Mouse (Mus musculus): ENCODE data around the gene Rin1.
A peak's percentile ranks its signal among the peaks of the same experiment; 100 is the strongest.

Gene Rin1

DNA sequence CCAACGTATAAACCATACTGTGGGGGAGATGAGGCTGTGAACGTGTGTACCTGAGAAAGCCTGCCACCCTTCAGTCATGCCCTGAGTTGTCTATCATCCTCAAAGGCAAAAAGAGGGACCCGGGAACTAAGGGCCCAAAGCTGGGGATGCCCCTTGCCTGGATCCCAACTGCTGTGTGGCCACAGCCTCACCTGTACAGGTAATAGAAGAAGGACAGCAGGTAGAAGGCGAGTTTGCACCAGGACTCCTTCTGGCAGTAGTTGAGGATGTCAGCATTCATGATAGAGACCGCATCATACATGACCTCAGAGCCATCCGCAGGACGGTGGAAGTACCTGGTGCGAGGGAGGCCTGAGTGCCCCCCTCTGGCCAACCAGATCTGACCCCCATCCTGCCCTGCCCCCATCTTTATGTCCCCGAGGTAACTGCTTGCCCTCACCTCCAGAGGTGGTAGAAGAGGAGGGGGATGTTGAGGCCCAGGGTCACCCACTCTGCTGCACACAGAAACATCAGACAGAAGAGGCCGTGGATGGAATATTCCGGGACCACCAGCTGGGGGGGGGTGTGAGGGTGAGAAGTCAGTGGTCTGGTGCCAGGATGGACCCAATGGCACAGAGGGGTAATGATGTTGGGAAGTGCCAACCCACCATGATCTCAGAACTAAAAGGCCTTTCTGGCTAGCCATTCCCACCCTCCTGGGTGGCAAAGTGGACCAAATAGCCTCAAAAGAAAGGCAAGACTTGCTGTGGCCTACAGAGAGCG, 43.4 kb downstream of the Rin1 start:
- no peak for DNase-seq (ENCODE audit: low read depth in 2 of 2, low spot score in 2 of 2)

DNA sequence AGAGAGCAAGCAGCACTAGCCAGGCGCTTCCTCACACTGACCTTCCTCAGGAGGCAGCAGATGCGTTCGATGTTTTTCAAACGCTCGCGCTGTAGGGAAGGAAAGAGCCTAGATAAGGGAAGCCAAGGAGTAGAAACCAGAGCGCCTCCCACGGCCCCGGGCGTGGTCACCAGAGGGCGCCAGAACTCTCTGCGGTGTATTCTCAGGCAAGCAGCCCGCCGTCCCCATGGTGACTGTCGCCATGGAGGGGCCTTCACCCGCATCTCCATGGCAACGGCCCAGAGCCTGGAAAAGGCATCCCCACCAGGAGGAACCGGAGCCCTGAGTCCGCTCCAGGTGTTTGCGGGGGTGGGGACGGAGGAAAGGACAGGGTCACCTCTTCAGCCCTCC, 44.0 kb downstream of the Rin1 start:
- peak; percentile 78 to 88 for DNase-seq (ENCODE audit: low read depth in 2 of 2, low spot score in 2 of 2)

DNA sequence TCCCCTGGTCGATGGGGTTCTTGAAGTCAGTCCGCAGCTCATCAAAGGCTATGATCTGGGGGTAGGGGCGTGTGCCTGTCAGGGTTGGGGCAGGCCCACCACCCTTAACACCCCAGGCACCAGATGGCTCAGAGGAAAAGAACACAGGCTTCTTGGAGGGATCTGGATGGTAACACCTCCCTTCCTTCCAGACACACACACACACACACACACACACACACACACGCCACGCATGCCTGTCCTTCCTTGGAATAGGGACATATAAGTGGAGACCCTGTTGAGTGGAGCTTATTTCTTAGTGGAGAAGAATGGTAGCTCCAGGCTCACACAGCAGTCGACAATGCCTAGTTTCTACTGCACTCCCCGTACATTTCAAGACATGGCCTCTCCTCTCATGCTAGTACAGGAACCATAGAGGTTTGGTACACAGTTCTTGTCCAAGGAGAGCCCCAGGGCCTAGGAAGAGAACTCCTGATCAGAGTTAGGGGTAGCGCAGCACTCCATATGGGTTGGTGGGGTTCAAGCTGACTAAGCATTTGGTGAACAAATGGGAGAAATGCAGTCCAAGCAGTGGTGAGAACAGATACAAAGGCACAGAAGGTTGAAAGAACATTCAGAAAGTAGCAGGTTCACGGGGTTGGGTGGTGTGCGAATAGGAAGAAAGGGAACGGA, 44.6 kb downstream of the Rin1 start:
- no peak for DNase-seq (ENCODE audit: low read depth in 2 of 2, low spot score in 2 of 2)

DNA sequence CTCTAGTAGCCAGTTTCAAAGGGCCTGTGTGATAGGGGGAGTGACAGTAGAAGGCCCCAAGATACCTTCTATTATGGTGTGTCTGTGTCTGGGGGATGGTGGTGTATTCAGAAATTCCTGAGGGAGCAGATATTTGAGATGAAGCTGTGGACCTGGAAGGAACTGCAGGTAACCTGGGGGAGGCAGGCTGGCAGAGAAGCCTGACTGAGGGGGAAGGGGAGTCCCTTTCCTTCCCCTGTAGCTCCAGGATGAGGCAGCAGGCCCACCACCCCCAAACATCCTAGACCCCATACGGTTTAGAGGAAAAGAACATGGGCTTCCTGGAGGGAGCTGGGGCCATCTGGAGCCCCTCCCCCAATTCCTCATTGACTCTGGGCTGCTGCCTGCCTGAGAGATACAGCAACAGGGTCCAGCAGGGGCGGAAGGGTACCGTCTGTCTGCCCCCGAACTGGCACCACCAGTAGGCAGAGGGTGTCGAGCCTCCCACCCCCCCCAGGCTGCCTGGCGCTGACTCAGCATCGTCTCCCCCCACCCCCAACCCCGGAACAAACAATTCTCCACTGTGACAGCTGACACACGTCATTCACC, 45.7 kb downstream of the Rin1 start:
- no peak for DNase-seq (ENCODE audit: low read depth in 2 of 2, low spot score in 2 of 2)

DNA sequence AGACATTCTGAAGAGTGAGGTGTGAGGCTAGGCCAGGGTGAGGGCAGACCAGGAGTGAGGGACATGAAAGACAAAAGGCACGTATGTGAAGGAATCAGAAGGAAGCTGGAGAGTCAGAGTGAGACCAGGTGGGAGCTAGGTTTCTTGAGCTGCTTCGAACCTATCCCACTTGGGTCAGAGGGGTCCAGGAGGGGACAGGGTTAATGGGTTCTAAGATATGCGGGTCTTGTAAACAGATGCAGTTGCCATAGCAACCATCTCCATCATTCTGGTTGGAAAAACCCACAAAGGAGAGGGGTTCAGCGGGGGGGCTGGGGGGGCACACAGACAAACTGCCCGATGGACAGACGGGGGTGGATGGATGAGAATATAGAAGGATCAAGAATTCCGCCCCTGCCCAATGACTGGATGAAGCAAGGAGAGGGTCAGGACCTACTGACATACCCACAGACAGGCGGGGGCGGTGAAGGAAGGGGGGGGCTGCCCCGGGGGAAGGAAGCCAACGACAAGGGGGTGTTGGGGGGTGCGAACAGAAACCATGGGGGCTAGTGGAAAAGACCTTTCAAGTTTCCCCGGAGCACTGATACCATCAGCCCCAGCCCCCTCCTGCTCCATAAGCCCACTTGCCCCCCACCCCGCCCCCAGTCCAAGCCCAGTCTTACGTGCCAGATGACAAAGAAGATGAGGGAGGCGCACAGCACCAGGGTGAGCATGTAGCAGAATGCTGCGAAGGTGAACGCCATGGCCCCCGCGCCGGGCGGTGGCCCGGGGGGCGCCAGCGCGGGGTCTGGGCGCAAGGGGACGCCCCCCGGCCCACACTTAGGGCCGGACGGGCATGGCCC, 47.5 kb downstream of the Rin1 start:
- DNase-seq (ENCODE audit: low read depth in 2 of 2, low spot score in 2 of 2): no peak

DNA sequence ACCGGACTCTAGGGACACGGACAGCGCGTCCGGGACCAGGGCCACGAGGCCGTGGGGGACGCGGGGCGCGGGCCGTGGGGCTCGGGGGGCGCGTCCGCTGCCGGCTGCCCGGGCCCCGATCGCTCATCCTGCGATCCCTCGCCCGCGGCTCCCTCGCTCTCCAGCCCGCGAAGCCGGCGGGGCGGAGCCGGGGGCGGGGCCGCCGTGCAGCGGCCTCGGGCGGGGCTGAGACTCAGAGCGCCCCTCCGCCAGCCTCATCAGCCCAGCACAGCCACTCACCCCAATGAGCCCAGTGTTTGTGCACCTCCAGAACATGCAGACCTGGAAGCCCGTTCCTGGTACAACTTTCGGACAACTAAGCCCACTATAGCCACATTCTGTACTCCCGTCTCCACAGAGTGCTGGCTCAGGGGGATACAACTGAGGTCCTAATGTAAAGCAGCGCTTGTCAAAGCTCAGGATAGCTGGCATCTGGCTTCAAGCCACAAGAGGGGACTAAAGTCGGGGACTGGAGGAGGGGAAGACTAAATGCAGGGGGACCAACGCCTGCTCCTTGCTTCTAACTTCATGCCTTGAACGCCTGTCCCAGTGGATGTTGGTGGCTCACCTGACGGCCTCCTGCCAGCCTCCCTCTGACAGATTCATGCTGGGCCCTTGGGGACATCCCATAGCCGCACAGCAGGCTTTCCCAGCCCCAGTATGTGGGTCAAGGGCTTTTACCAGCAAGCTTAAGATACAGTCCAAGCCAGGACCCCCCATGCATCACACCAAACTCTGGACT, 48.3 kb downstream of the Rin1 start, which contains the start of gene Cnih2:
TSS of gene Cnih2 (minus strand) at position 159 of the 781 bp plus-strand sequence.
- DNase-seq (ENCODE audit: low read depth in 2 of 2, low spot score in 2 of 2): no peak

DNA sequence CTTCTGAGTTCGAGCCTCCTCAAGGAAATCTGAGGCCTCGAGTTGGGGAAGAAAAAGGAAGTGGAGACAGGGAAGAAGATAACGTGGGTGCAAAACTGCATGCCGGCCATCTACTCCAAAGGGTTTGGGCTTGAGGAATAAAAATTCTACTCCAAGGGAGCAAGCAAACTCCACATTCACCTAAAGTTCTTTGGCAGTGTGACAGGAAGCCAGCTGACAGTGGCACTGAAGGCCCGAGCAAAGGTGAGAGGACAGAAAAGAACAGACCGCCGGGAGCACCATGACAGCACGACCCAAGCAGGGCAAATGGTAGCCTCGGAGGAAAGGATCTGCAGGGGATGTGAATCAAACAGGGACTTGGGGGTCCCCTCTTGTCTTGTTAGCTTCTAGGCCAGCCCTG, 55.8 kb downstream of the Rin1 start:
- DNase-seq (ENCODE audit: low read depth in 2 of 2, low spot score in 2 of 2): no peak
